Mouse (Mus musculus) midbrain, embryonic 10.5 days (tissue): Measurements from ENCODE around the gene Epb42. TPM values are rescaled to one million over a fixed set of nuclear protein-coding genes. Genes with fewer than 3 reads are reported as not detected.

Experiments
- DNase-seq: peaks from one replicate; pipeline ENCODE4 v3.0.0-alpha.2; 2017; ENCODE audit warnings: low spot score
- H3K27ac ChIP-seq: fragments of 300-500 bp; sonication (generic); replicated peaks from 2 replicates; pipeline ENCODE4 v1.5.1; 2016; ENCODE audit warnings: mild to moderate bottlenecking
- H3K27me3 ChIP-seq: fragments of 300-500 bp; sonication (generic); 2 replicates; pipeline ENCODE4 v1.6.1; 2016; ENCODE audit warnings: low read depth, mild to moderate bottlenecking; ENCODE audit not compliant: poor library complexity, severe bottlenecking
- H3K36me3 ChIP-seq: fragments of 300-500 bp; sonication (generic); 2 replicates; pipeline ENCODE4 v1.6.1; 2016; ENCODE audit warnings: mild to moderate bottlenecking, moderate library complexity
- H3K4me1 ChIP-seq: fragments of 300-500 bp; sonication (generic); 2 replicates; pipeline ENCODE4 v1.6.1; 2016
- H3K4me3 ChIP-seq: fragments of 300-500 bp; sonication (generic); 2 replicates; pipeline ENCODE4 v1.5.1; 2016; ENCODE audit warnings: mild to moderate bottlenecking, moderate library complexity
- H3K9me3 ChIP-seq: fragments of 300-500 bp; sonication (generic); replicated peaks from 2 replicates; pipeline ENCODE4 v1.6.1; 2016; ENCODE audit warnings: mild to moderate bottlenecking
- WGBS: fragments of 180-500 bp; shearing (Covaris S2); methylation state at CpG from one replicate; pipeline ENCODE4 v1.1.7; 2016; 5-methylcytosine and 5-hydroxymethylcytosine counted together
- polyA plus RNA-seq: library from polyadenylated mRNA; unstranded; fragments of >200 nt; fragmentation: Nextera tagmentation; extraction: Ambion mirVana; gene quantifications from 2 replicates; pipeline ENCODE4 v1.2.1, GENCODE M21; 2016

Epb42 gene
- polyA plus RNA-seq = 6.3 and 7.4 TPM in 2 replicates

DNA sequence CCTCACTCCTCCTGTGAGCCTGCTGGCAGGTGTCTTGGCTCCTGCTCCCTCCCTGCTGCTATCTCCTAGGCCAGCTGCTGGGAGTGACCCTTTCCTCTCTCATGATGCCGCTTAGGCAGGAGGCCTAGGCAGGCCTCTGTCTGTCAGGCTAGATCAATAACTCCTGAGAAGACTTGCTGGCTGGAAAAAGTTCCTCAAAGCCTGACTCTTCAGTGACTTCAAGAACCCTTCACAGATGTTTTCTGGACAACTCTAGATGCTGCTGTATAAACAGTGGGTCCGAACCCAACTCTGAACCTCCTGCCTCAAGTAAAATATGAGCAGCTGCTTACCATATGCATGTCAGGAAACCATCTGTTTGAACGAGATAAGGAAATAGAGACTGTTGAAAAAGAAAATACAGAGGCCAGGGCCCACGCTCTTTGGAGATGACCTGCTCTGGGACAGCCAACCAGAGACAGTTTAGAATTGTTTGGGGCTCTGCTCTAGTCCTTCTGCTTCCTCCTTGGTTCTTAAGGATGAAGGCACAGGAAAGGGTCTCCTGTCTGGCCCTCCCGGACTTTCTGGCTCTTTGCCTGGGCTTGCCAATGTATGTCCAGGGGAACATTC, at the start of gene Epb42:
Epb42 (minus strand) TSS at position 340 of the 609 bp plus-strand sequence.
- 71% methylated on average over 5 of the region's 5 CpGs for whole genome bisulfite sequencing
- H3K27me3 ChIP-seq = no peaks in the 10 kb centered on the region
- H3K9me3 ChIP-seq = no peaks in the 10 kb centered on the region
- H3K4me3 ChIP-seq = 0 out of 2 replicates have a peak within 1 kb of the TSS, but pooled peaks have one; percentile 9
- DNase-seq = no peak
- H3K27ac ChIP-seq = no peak within 1 kb of the TSS
- H3K4me1 ChIP-seq = no peaks in the 10 kb centered on the region
- no peaks in the 10 kb centered on the region for H3K36me3 ChIP-seq

DNA sequence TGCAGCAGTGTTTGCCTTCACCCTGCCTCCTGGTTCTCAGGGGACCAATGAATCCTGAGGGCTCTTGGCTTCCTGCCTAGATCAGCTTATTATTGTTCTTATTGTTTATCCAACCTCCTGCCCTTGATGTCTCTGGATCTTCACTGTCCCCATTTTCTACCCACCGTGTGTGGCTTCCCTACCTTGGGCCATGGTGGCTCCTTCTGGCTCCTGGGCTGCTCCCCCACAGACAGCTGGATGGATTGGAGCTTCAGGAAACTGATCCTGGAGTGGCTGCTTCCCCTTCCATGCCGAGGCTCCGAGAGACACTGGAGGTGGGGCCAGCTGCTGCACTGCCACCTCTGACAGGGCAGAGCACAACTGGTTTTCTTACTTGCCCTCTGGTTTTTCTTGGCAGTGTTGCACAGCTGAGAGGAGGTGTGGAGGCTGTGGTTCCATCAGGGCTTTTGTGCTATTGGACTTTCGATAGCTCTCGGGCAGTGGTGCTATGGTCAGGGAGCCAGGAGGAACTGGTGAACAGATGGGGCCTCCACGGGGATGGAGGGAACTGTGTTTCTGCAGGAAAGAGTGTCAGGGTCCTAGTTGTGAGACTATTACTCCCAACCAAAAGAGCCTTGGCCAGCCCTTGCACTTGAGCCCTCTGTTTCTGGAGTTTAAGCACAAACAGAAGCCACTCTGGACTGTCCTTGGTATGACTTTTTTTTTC, 48.8 kb upstream of the Epb42 start, which contains the start of gene Tgm5:
Tgm5 (minus strand) TSS at position 362 of the 706 bp plus-strand sequence.
- Histone ChIP-seq H3K27me3 (no peaks in the 10 kb centered on the region), H3K4me3 (no peak within 1 kb of the TSS), H3K36me3 (no peaks in the 10 kb centered on the region), H3K27ac (no peak within 1 kb of the TSS), H3K4me1 (0 out of 2 replicates have a peak, but pooled peaks cover 3% of the 10 kb centered on the region), H3K9me3 (no peaks in the 10 kb centered on the region)
- 62% methylated on average over 6 of the region's 6 CpGs for WGBS
- no peak for DNase-seq

DNA sequence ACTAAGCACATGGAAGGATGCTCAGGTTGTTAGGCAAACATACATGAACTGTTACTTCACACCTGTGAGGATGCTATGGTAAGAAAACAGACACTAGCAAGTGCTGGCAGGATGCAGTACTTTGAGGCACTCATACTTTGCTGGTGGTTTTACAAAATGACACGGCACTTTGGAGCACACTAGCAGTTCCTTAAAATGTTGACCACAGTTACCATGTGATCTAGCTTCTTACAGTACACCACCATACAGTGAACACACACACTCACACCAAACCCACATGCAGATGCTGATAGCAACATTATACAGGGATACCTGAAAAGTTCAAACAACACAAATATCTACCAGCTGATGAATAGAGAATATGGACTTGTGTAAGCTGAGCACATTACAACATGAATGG, 45.8 kb upstream of the Epb42 start:
- no peak overlapping the region for H3K27ac ChIP-seq

DNA sequence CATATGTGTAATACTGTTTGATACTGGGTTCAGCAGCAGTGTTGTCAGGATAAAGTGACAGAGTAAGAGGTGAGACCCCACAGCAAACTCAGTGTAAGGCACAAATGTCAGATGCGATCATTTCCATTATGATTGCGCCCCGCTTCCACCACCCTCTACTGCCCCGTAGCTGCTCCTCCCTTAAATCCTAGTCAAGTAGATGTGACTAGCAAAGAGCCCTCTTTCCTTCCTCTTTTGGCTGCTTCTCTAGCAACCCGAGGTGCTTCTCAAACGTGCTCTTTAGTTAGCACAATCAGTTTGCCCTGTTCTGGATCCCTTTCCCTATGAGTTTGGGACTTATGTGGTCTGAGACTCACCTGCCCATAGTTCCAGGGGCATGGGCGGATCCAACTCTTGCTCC, 37.9 kb upstream of the Epb42 start:
- Histone ChIP-seq H3K36me3 (no peaks in the 10 kb centered on the region), H3K27me3 (no peaks in the 10 kb centered on the region), H3K27ac (no peak overlapping the region), H3K4me3 (no peak overlapping the region), H3K9me3 (no peaks in the 10 kb centered on the region), H3K4me1 (no peaks in the 10 kb centered on the region)
- DNase-seq = no peak
- WGBS = 82% methylated on average over 7 of the region's 7 CpGs

More for the DNA sequence above, 45.8 kb upstream of the Epb42 start:
- Histone ChIP-seq H3K4me3 (no peak overlapping the region), H3K27me3 (no peaks in the 10 kb centered on the region), H3K9me3 (no peaks in the 10 kb centered on the region), H3K36me3 (no peaks in the 10 kb centered on the region), H3K4me1 (0 out of 2 replicates have a peak, but pooled peaks cover 3% of the 10 kb centered on the region)
- WGBS = 79% methylated on average over 1 of the region's 1 CpGs
- no peak for DNase-seq

DNA sequence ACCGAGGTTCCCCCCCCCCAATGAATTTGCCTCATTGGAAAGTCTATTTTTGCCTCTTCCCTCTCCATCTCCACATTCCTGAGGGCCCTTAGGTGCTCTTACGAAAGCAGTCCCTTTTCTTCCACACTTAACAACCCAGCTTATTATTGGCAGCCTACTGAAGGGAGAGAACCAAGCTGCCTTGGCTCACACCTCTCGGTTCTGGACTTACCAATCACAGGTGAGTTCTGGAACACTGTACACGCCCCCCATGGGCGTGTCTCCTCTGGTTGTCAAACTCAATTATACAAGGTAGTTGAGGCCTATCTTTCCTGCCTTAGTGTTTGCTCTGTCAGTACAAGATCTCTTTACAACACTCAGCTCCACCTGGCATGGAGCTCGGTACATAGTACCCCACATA, 35.0 kb upstream of the Epb42 start:
- H3K36me3 ChIP-seq = no peaks in the 10 kb centered on the region
- H3K4me1 ChIP-seq = 0 out of 2 replicates have a peak, but pooled peaks cover 3% of the 10 kb centered on the region
- H3K27me3 ChIP-seq = no peaks in the 10 kb centered on the region
- DNase-seq = no peak
- no peaks in the 10 kb centered on the region for H3K9me3 ChIP-seq
- H3K4me3 ChIP-seq = no peak overlapping the region
- 83% methylated on average over 6 of the region's 6 CpGs for WGBS
- no peak overlapping the region for H3K27ac ChIP-seq

DNA sequence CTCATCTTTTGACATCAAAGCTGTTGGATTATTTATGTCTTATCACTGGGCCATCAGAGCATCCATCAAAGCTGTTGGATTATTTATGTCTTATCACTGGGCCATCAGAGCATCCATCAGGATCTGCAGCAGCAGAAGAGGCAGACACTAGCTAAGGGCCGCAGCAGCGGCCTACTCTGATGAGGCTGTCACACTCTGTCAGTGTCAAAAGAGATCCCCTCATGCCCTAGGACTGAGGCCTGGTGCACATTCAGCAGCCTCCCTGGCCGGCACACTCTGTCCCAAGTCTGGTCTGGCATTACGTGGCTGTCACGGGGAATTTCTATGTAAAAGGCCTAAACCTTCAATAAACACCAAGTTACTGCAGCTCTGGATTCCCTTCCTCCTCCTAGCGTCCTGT, 32.6 kb upstream of the Epb42 start:
- no peak for DNase-seq
- Histone ChIP-seq H3K27ac (no peak overlapping the region), H3K9me3 (no peaks in the 10 kb centered on the region), H3K36me3 (no peaks in the 10 kb centered on the region), H3K27me3 (no peaks in the 10 kb centered on the region), H3K4me3 (no peak overlapping the region), H3K4me1 (0 out of 2 replicates have a peak, but pooled peaks cover 3% of the 10 kb centered on the region)
- WGBS = 73% methylated on average over 6 of the region's 6 CpGs

DNA sequence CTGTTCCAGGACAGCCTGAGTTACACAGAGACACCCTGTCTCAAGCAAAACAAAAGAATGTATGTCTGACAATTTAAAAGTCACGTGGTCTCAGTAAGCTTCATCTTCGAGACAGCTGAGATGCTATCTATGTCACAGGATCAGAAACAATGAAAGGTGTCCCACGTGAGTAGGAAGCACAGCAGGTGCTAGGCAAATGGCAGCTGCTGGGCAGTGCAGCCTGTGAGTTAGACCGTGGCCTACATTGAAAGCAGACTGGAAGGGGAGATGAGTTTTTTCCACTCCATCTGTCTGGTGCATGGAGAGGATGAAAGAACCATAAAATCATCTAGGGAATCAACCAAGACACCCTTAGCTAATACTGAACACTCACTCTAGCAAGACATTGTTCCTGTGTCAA, 30.2 kb upstream of the Epb42 start:
- H3K4me3 ChIP-seq = no peak overlapping the region
- H3K27me3 ChIP-seq = no peaks in the 10 kb centered on the region
- no peak for DNase-seq
- H3K27ac ChIP-seq = no peak overlapping the region
- H3K9me3 ChIP-seq = no peaks in the 10 kb centered on the region
- 0 out of 2 replicates have a peak, but pooled peaks cover 3% of the 10 kb centered on the region for H3K4me1 ChIP-seq
- H3K36me3 ChIP-seq = no peaks in the 10 kb centered on the region
- 72% methylated on average over 4 of the region's 4 CpGs for WGBS

DNA sequence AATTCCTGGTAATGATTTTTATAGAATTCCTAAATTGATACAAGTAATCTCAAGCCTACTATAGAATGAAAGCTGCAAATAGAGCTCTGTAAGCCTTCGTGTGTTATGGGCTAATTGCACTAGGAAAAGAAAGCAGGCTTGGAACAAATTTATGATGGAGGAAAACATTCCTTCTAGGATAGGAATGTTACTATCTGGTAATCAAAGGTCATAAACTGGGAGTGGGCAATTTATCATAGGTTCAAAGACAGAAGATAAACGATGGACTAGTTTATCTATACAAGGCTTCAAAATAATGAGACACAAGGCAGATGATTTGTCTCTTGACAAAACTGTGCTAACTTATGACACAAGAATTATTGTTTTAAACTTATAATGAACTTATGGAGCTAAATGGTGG, 24.4 kb upstream of the Epb42 start:
- no peak for DNase-seq
- H3K27me3 ChIP-seq = no peaks in the 10 kb centered on the region
- H3K4me3 ChIP-seq = no peak overlapping the region
- H3K36me3 ChIP-seq = no peaks in the 10 kb centered on the region
- no peaks in the 10 kb centered on the region for H3K9me3 ChIP-seq
- WGBS = 89% methylated on average over 2 of the region's 2 CpGs
- no peaks in the 10 kb centered on the region for H3K4me1 ChIP-seq
- no peak overlapping the region for H3K27ac ChIP-seq

DNA sequence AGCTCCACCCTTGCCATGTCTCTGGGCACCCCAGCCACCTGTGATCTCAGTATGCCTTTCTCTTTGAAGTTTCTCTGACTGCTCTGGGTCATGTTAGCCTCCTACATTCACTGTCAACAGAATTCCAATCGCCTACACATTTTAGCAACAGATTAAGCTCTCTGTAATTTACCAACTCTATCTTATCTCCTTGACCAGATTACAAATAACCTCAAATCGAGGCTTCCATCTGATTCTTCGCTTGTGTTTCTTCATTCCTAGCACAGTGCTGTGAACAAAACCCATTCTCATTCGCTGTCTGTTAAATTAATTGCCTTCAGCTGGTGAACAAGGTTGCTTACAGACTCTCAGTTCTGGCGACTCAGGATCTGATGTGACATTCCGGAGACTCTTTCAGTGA, 21.1 kb upstream of the Epb42 start:
- Histone ChIP-seq H3K27me3 (no peaks in the 10 kb centered on the region), H3K4me1 (no peaks in the 10 kb centered on the region), H3K27ac (no peak overlapping the region), H3K36me3 (no peaks in the 10 kb centered on the region), H3K4me3 (no peak overlapping the region), H3K9me3 (no peaks in the 10 kb centered on the region)
- DNase-seq = no peak
- WGBS = 78% methylated on average over 6 of the region's 6 CpGs

DNA sequence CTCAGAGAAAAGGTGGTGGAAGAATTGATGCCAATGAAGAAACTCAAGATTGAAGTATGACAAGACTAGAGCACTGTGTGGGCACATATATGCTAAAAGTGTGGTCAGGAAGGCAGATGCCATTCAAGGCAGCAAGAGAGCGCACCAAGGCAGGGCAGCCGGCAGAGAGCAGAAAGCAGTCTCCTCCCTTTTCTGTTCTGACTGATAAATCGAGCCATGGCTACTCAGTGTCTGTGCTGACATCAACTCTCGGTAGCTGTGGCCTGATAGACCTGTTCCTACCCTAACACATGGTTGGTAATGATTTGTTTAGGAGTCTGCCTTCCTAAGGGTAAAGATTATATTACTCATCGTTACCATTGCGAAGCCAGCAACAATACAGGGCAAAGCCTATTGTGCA, 19.0 kb upstream of the Epb42 start:
- Histone ChIP-seq H3K4me1 (no peaks in the 10 kb centered on the region), H3K36me3 (no peaks in the 10 kb centered on the region), H3K27ac (no peak overlapping the region), H3K27me3 (no peaks in the 10 kb centered on the region), H3K9me3 (no peaks in the 10 kb centered on the region), H3K4me3 (no peak overlapping the region)
- WGBS = 85% methylated on average over 6 of the region's 6 CpGs
- DNase-seq = no peak

DNA sequence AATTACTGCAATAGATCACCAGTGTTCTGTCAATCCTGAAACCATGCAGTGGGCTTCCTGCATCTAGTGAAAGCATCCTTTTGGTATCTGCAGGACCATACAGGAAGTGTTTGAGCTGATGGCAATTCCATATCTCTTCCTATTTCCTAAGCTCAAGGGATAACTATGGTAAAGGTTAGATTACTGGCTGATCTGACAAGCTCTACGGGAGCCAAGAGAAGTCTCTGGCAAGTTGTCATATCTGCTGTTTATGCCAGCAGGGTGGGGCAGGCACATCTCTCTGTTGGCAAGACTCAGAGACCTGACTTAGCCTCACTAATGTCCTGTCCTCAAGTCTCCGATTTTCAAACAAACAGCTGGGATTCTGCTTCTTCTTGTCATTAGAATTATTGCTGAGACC, 17.2 kb upstream of the Epb42 start:
- Histone ChIP-seq H3K27ac (no peak overlapping the region), H3K4me3 (no peak overlapping the region), H3K9me3 (no peaks in the 10 kb centered on the region), H3K27me3 (no peaks in the 10 kb centered on the region), H3K4me1 (no peaks in the 10 kb centered on the region), H3K36me3 (no peaks in the 10 kb centered on the region)
- no peak for DNase-seq
- 78% methylated on average over 2 of the region's 2 CpGs for WGBS

DNA sequence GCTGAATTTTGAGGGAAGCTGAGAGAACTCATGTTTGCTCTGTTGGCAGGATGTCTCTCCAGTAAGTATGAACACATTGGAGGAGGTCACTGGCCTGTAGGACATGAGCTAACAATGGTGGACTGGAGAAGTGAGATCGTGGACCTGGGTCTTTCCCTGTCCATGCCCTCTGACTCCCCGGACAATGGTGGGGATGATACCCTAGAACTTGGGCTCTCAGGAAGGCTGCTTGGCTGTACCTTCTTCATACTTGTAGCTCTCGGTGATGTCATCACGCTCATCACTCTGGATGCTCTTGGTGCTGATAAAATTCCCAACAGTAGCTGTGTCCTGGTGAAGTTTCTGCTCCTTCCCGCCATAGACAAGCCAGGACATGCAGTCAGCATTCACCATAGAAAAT, 15.3 kb upstream of the Epb42 start:
- DNase-seq = no peak
- 89% methylated on average over 5 of the region's 5 CpGs for WGBS
- Histone ChIP-seq H3K9me3 (no peaks in the 10 kb centered on the region), H3K27me3 (no peaks in the 10 kb centered on the region), H3K27ac (no peak overlapping the region), H3K36me3 (no peaks in the 10 kb centered on the region), H3K4me1 (no peaks in the 10 kb centered on the region), H3K4me3 (no peak overlapping the region)

DNA sequence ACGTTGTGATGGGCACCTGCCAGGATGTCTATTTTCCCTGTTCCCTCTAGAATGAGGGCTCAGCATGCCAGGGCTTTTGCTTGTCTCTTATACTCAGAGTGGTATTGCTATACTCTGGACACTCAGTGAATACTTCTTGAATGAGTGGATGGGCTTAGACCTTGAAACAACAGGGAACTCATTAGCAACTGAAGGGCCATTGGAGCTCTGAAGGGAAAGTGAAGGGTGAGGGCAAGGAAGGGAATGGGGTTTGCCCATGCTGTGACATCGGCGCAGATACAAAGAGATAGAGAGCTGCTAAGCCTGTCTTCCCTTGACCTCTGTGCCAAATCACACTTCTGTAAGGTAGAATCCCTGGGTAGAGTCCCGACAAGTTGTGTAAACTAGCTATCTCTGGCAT, 8.8 kb upstream of the Epb42 start:
- Histone ChIP-seq H3K27ac (no peak overlapping the region), H3K27me3 (no peaks in the 10 kb centered on the region), H3K9me3 (no peaks in the 10 kb centered on the region), H3K36me3 (no peaks in the 10 kb centered on the region), H3K4me1 (no peaks in the 10 kb centered on the region), H3K4me3 (no peak overlapping the region)
- 72% methylated on average over 4 of the region's 4 CpGs for WGBS
- no peak for DNase-seq
